Mouse (Mus musculus): ENCODE measurements at regions not wholly inside any gene's neighbourhood (a gene's known extent, or its start where the extent isn't known, plus 50 kb on each side); places are given as distances from the start of the nearest gene placed in this dataset.

DNA sequence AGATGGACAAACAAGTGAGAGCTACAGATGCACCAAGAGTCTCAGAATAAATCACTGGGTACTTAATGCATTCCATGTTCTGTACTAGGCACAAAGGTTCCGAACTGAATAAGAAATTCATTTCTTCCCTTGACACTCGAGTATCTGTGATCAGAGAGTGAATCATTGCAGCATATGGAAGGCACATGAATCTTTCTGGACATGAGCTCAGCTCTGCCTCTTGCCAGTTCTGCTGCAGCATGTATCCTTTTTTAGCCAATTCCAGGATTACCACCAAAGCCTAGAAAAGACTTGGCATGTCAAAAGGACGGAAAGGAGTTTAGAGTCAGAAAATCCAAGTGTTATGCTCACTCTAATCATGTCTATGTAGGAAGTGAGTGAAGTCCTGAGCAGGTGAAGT, 567.0 kb downstream of the Fam181b start:
- Histone ChIP-seq H3K9me3 (no peaks in the 10 kb centered on the region), H3K27me3 (no peaks in the 10 kb centered on the region), H3K4me3 (no peak overlapping the region), H3K4me2 (replicated peaks) (no peak overlapping the region), H3K27ac (replicated peaks) (no peak overlapping the region), H3K36me3 (no peaks in the 10 kb centered on the region), H3K4me1 (no peaks in the 10 kb centered on the region), H3K9ac (replicated peaks) (no peak overlapping the region)
- WGBS = 81% methylated on average over 3 of the region's 3 CpGs
- ATAC-seq (replicated peaks) = no peak

DNA sequence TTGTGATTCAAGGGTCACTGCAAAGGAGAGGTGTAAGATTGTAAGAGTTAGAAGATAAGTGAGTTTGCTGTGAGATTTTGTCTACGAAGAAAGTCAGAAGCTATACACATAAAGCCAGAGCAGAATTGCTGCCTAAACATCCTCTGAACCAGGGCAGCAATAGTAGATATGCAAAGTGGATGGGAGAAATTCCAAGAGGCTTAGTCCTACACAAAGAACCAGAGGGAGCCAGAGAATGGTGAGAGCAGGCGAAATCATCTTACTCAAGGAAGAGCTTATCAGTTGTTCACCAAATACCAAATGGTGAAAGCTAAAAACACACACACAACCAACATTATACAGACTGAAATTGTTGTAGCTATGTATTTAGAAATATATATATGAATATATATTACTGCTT, 586.1 kb downstream of the Fam181b start:
- WGBS = 44% methylated on average over 2 of the region's 2 CpGs
- no peak for ATAC-seq (replicated peaks)

DNA sequence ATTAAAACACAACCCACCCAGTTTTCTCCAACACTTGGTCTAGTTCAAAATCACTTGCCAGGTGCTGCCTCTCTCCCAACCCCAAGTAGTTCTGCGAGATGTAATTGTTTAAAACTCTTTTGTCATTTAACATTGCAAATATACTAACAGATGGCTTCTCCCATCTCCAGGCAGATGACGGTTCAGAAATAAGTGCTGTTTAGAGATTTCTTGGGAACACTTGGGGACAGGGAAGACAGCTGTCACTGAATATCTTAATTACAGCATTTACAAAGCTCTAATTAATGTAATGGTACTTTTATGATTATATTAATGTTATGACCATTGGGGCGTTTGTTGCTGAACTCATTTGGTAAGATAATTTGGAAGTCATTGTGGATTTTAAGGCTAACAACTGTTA, 592.2 kb downstream of the Fam181b start:
- H3K4me2 ChIP-seq (replicated peaks) = no peak overlapping the region
- 0 out of 2 replicates have a peak overlapping the region, but pooled peaks have one; percentile 14 for H3K27ac ChIP-seq (replicated peaks)
- no peak overlapping the region for H3K9ac ChIP-seq (replicated peaks)
- H3K4me3 ChIP-seq = no peak overlapping the region
- peak; percentile 80 for ATAC-seq (replicated peaks)
- no peaks in the 10 kb centered on the region for H3K27me3 ChIP-seq
- H3K36me3 ChIP-seq = no peaks in the 10 kb centered on the region
- no peaks in the 10 kb centered on the region; the same call in 1 of the 2 replicates for H3K4me1 ChIP-seq
- no peaks in the 10 kb centered on the region for H3K9me3 ChIP-seq
- WGBS = 32% methylated on average over 3 of the region's 3 CpGs

More for the DNA sequence above, 586.1 kb downstream of the Fam181b start:
- Histone ChIP-seq H3K4me2 (replicated peaks) (no peak overlapping the region), H3K36me3 (no peaks in the 10 kb centered on the region), H3K4me1 (no peaks in the 10 kb centered on the region), H3K9ac (replicated peaks) (no peak overlapping the region), H3K27me3 (no peaks in the 10 kb centered on the region), H3K9me3 (no peaks in the 10 kb centered on the region), H3K4me3 (no peak overlapping the region), H3K27ac (replicated peaks) (no peak overlapping the region)

DNA sequence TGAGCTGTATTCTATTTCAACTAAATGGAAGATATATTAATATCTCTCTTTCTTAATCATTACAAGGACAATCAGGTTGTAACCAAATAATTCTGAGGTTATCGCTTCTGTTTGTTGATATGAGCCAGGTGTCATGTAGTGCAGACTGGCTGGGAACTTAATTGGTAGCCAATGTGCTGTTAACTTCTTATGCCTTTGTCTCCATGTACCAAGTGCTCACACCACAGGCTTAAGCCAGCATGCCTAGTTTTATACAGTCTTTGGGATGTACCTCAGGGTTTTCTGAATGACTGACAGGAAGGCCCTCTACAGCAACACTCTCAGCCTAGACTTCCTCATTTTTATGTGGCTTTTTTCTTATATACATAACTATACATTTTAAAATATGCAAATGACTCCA, 592.8 kb downstream of the Fam181b start:
- Histone ChIP-seq H3K27me3 (no peaks in the 10 kb centered on the region), H3K27ac (replicated peaks) (no peak overlapping the region), H3K4me1 (no peaks in the 10 kb centered on the region; the same call in 1 of the 2 replicates), H3K4me3 (no peak overlapping the region), H3K4me2 (replicated peaks) (no peak overlapping the region), H3K36me3 (no peaks in the 10 kb centered on the region), H3K9ac (replicated peaks) (no peak overlapping the region), H3K9me3 (no peaks in the 10 kb centered on the region)
- ATAC-seq (replicated peaks) = peak; percentile 51; the same call in 1 of the 2 replicates
- WGBS = 69% methylated on average over 1 of the region's 1 CpGs

Measured in forebrain, embryonic 15.5 days (tissue).